Mouse (Mus musculus) bone marrow, adult 2 months (tissue): ENCODE results near the gene Invs.

Experiments used
- CTCF ChIP-seq: fragments of 200-500 bp; IDR thresholded peaks from 2 replicates; pipeline ENCODE4 v1.5.1; 2011; ENCODE audit warnings: low read length, control low read depth; ENCODE audit not compliant: control insufficient read depth, insufficient read depth
- POLR2A ChIP-seq: fragments of 200-500 bp; IDR thresholded peaks from 2 replicates; pipeline ENCODE4 v1.6.1; 2011; ENCODE audit warnings: low read depth, mild to moderate bottlenecking, control low read depth, low read length, borderline replicate concordance; ENCODE audit not compliant: control insufficient read depth

DNA sequence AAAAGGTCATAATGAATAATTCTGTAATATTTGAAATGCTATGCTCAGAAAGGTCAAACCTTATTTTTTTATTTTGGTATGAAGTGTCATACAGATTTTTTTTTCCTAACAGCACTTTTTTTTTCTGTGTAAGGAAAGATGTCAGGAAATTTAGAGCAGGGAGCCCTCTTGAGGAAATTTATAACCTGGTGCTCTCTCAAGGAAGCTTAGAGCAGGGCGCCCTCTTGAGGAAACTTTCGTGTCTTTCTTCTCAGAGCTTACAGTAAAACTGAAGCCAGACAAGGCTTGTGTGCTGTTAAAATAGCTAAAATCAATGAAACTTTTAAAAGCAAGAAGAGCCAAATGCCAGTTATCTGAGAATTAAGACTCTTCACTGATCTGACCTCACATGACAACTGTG, 101.4 kb downstream of the Invs start:
- TF ChIP-seq CTCF, result no peak
- no peak for TF ChIP-seq POLR2A
